In genomic region chr8:71701414-71702086, GRCm38 (mm10) we compare ENCODE assay signal across 7 mouse cellular contexts. TPM values are rescaled to one million over a fixed set of nuclear protein-coding genes. Genes with fewer than 3 reads are reported as not detected.
DNase-seq lines count a peak whose midpoint lies in the region; ATAC-seq and TF ChIP-seq lines count a peak whose summit lies in the region.

B3gnt3 (minus strand) TSS chr8:71701789.

- DNase-seq in neural tube, embryonic 11.5 days (ENCODE audit: low spot score), result no peak
- no peak for DNase-seq in neural tube, embryonic 10.5 days (ENCODE audit: extremely low spot score, low spot score)
- no peak for DNase-seq in gonadal fat pad, adult 2 months (ENCODE audit: low read depth)
- no peak for DNase-seq in liver, embryonic 14.5 days (ENCODE audit: low read depth in 3 of 3, low spot score in 3 of 3)
- DNase-seq in yolk sac, embryonic 10.5 days (ENCODE audit: low spot score), result peak; percentile 79
- DNase-seq in cerebellum, adult 9-11 months, result no peak
- DNase-seq in ovary, adult 18-20 months (ENCODE audit: low spot score), result no peak

- peaks cover 45% of the 10 kb centered on the region for H3K27me3 ChIP-seq in neural tube, embryonic 11.5 days (ENCODE audit: control insufficient read depth, insufficient read depth, low read length)
- peaks cover 19% of the 10 kb centered on the region for H3K27me3 ChIP-seq in liver, embryonic 14.5 days (ENCODE audit: control insufficient read depth, insufficient read depth, low read length)

- no peak within 1 kb of the TSS for H3K9ac ChIP-seq in neural tube, embryonic 11.5 days (ENCODE audit: low read length)
- H3K9ac ChIP-seq in liver, embryonic 14.5 days (replicated peaks), result peak within 1 kb of the TSS; percentile 79

- no peak for ATAC-seq in neural tube, embryonic 11.5 days (ENCODE audit: insufficient read depth, low FRiP score, low TSS enrichment)
- no peak for ATAC-seq in liver, embryonic 14.5 days (ENCODE audit: insufficient read depth)

- H3K4me3 ChIP-seq in neural tube, embryonic 11.5 days (ENCODE audit: low read depth, low read length), result peak within 1 kb of the TSS; percentile 10; the same call in 1 of the 2 replicates
- H3K4me3 ChIP-seq in liver, embryonic 14.5 days (ENCODE audit: insufficient read depth in 1 of 2, low read depth in 2 of 2, low read length in 2 of 2), result peak within 1 kb of the TSS; percentile 54 to 72

- TF ChIP-seq EP300 in liver, embryonic 14.5 days (IDR thresholded peaks at IDR 0.05; ENCODE audit: low read depth), result no peak

- H3K36me3 ChIP-seq in neural tube, embryonic 11.5 days (ENCODE audit: control insufficient read depth, insufficient read depth, low read length), result no peaks in the 10 kb centered on the region
- no peaks in the 10 kb centered on the region for H3K36me3 ChIP-seq in liver, embryonic 14.5 days (replicated peaks; ENCODE audit: control insufficient read depth, insufficient read depth, low read depth)

- no peak within 1 kb of the TSS for H3K4me2 ChIP-seq in neural tube, embryonic 11.5 days (ENCODE audit: low read depth)
- H3K4me2 ChIP-seq in liver, embryonic 14.5 days (ENCODE audit: low read depth), result peak within 1 kb of the TSS; percentile 80

- no peak within 1 kb of the TSS for H3K27ac ChIP-seq in neural tube, embryonic 11.5 days (ENCODE audit: low read depth, low read length)
- peak within 1 kb of the TSS; percentile 91 for H3K27ac ChIP-seq in liver, embryonic 14.5 days

- H3K4me1 ChIP-seq in neural tube, embryonic 11.5 days (ENCODE audit: control insufficient read depth, insufficient read depth, low read length), result no peaks in the 10 kb centered on the region
- H3K4me1 ChIP-seq in liver, embryonic 14.5 days (replicated peaks; ENCODE audit: control insufficient read depth in 2 of 2, insufficient read depth in 2 of 2, low read length in 1 of 2), result peaks cover 24 to 35% of the 10 kb centered on the region in 2 experiments

- WGBS in neural tube, embryonic 11.5 days, result 16% methylated on average over 33 of the region's 34 CpGs
- 13% methylated on average over 32 of the region's 34 CpGs for WGBS in liver, embryonic 14.5 days (ENCODE audit: insufficient replicate concordance)

- TF ChIP-seq CTCF in liver, embryonic 14.5 days (IDR thresholded peaks at IDR 0.05; ENCODE audit: low read depth), result no peak

- H3K9me3 ChIP-seq in neural tube, embryonic 11.5 days (ENCODE audit: control insufficient read depth, low read length), result no peaks in the 10 kb centered on the region
- no peaks in the 10 kb centered on the region for H3K9me3 ChIP-seq in liver, embryonic 14.5 days (ENCODE audit: control insufficient read depth, low read length)

RNA-seq across cellular contexts. Expression of gene B3gnt3, which starts in this region (rescaled TPM):
- 0.33 and 0.59 TPM in 2 replicates for polyA plus RNA-seq in neural tube, embryonic 11.5 days (2014; fragmentation: Nextera tagmentation; extraction: Ambion mirVana)
- 7.9 and 11.1 TPM in 2 replicates for polyA plus RNA-seq in gonadal fat pad, adult 2 months (2012; rRNA removed)
- polyA plus RNA-seq in liver, embryonic 14.5 days (2012; rRNA removed), result 2.2 and 2.5 TPM in 2 replicates
- polyA plus RNA-seq in liver, embryonic 14.5 days (2014; fragmentation: Nextera tagmentation; extraction: Ambion mirVana), result 1.8 and 2.0 TPM in 2 replicates
